8 mouse cellular contexts compared by ENCODE assay signal in genomic region chr11:30267036-30267891, GRCm38 (mm10). TPM values are rescaled to one million over a fixed set of nuclear protein-coding genes. Genes with fewer than 3 reads are reported as not detected.
A peak's percentile ranks its signal among the peaks of the same experiment; 100 is the strongest.
DNase-seq lines count a peak whose midpoint lies in the region; ATAC-seq and TF ChIP-seq lines count a peak whose summit lies in the region.

No protein-coding gene starts in this region.

- H3K4me2 ChIP-seq in CH12.LX (ENCODE audit: insufficient read depth, low read depth, poor library complexity, severe bottlenecking) = peak overlapping the region; percentile 54
- H3K4me2 ChIP-seq in forebrain, embryonic 13.5 days = peak overlapping the region; percentile 66
- H3K4me2 ChIP-seq in liver, postnatal 0 days (ENCODE audit: low read depth, low read length) = peak overlapping the region; percentile 95
- H3K4me2 ChIP-seq in neural tube, embryonic 14.5 days (ENCODE audit: low read depth, low read length) = peak overlapping the region; percentile 84

- TF ChIP-seq CTCF in CH12.LX (conservative IDR thresholded peaks at IDR 0.05 in 1 of 2, IDR thresholded peaks at IDR 0.05 in 1 of 2; ENCODE audit: low read depth in 2 of 2, low read length in 2 of 2) = no peak
- no peak for TF ChIP-seq CTCF in brain, embryonic 14.5 days (IDR thresholded peaks at IDR 0.05; ENCODE audit: borderline replicate concordance, extremely low read depth, insufficient read depth, insufficient read length)
- no peak for TF ChIP-seq CTCF in liver, postnatal 0 days (IDR thresholded peaks at IDR 0.05; ENCODE audit: low read depth)

- in situ Hi-C loops in CH12.LX (cut with MboI; ENCODE audit: low pct_ligation_motif_present, low pct_unique_long_range_greater_than_20kb, low sequenced_read_pairs) = no loop called here

- peaks cover 8 to 11% of the 10 kb centered on the region in 2 experiments for H3K4me1 ChIP-seq in CH12.LX (ENCODE audit: control insufficient read depth in 1 of 2, insufficient read depth in 2 of 2)
- peaks cover 25% of the 10 kb centered on the region for H3K4me1 ChIP-seq in forebrain, embryonic 13.5 days
- H3K4me1 ChIP-seq in liver, postnatal 0 days (ENCODE audit: insufficient read depth) = no peaks in the 10 kb centered on the region; the same call in 1 of the 2 replicates
- H3K4me1 ChIP-seq in neural tube, embryonic 14.5 days (ENCODE audit: control insufficient read depth, insufficient read depth, low read length) = peaks cover 8% of the 10 kb centered on the region; the same call in 1 of the 2 replicates

- no peak for TF ChIP-seq RAD21 in CH12.LX (IDR thresholded peaks at IDR 0.05; ENCODE audit: low read depth, low read length)

- DNase-seq in CH12.LX (ENCODE audit: extremely low read depth) = peak; percentile 7
- peak; percentile 84 for DNase-seq in brain, embryonic 14.5 days (ENCODE audit: low read depth)
- DNase-seq in heart, postnatal 14 days = peak; percentile 75
- peak; percentile 69 to 77 for DNase-seq in layer of hippocampus, adult 18-20 months (ENCODE audit: low spot score in 2 of 2)
- peak; percentile 28 for DNase-seq in liver, postnatal 0 days
- DNase-seq in thymus, postnatal 14 days = peak; percentile 46

- H3K36me3 ChIP-seq in CH12.LX (replicated peaks in 1 of 2; ENCODE audit: control insufficient read depth in 1 of 2, insufficient read depth in 1 of 2, low read length in 1 of 2) = no peaks in the 10 kb centered on the region
- no peaks in the 10 kb centered on the region for H3K36me3 ChIP-seq in forebrain, embryonic 13.5 days (ENCODE audit: poor library complexity, severe bottlenecking)
- H3K36me3 ChIP-seq in liver, postnatal 0 days (replicated peaks; ENCODE audit: insufficient read depth, low read length) = no peaks in the 10 kb centered on the region
- H3K36me3 ChIP-seq in neural tube, embryonic 14.5 days (ENCODE audit: control insufficient read depth, insufficient read depth, low read length) = no peaks in the 10 kb centered on the region

- peaks cover 16% of the 10 kb centered on the region for H3K27me3 ChIP-seq in CH12.LX (replicated peaks)
- peaks cover 14% of the 10 kb centered on the region for H3K27me3 ChIP-seq in forebrain, embryonic 13.5 days
- peaks cover 36% of the 10 kb centered on the region for H3K27me3 ChIP-seq in liver, postnatal 0 days (ENCODE audit: insufficient read depth, low read length)
- no peaks in the 10 kb centered on the region; the same call in 1 of the 2 replicates for H3K27me3 ChIP-seq in neural tube, embryonic 14.5 days (ENCODE audit: control insufficient read depth, insufficient read depth, low read length)

- TF ChIP-seq POLR2A in CH12.LX (IDR thresholded peaks at IDR 0.05; ENCODE audit: low read depth, low read length) = no peak
- TF ChIP-seq POLR2A in brain, embryonic 14.5 days (IDR thresholded peaks at IDR 0.05; ENCODE audit: borderline replicate concordance, extremely low read depth, insufficient read depth, insufficient read length, poor library complexity, severe bottlenecking) = peak; percentile 17; the same call in 1 of the 2 replicates

- under 1% methylated on average over 69 of the region's 69 CpGs for WGBS in forebrain, embryonic 13.5 days
- whole genome bisulfite sequencing in liver, postnatal 0 days (ENCODE audit: insufficient replicate concordance) = under 1% methylated on average over 55 of the region's 69 CpGs
- WGBS in neural tube, embryonic 14.5 days = under 1% methylated on average over 60 of the region's 69 CpGs

- H3K9ac ChIP-seq in CH12.LX (ENCODE audit: insufficient read depth, low read depth) = peak overlapping the region; percentile 81
- H3K9ac ChIP-seq in forebrain, embryonic 13.5 days = peak overlapping the region; percentile 95
- peak overlapping the region; percentile 70 for H3K9ac ChIP-seq in liver, postnatal 0 days (replicated peaks)
- peak overlapping the region; percentile 99 for H3K9ac ChIP-seq in neural tube, embryonic 14.5 days (replicated peaks; ENCODE audit: low read depth, low read length)

- TF ChIP-seq EP300 in CH12.LX (IDR thresholded peaks at IDR 0.05; ENCODE audit: low read length) = no peak
- TF ChIP-seq EP300 in liver, postnatal 0 days (IDR thresholded peaks at IDR 0.05; ENCODE audit: low read depth) = no peak

- dilution Hi-C loops in CH12.LX (cut with MboI; ENCODE audit: extremely low pct_ligation_motif_present, extremely low pct_unique_long_range_greater_than_20kb, low sequenced_read_pairs) = no loop called here

- H3K27ac ChIP-seq in CH12.LX (ENCODE audit: insufficient read depth, low read depth) = no peak overlapping the region
- peak overlapping the region; percentile 95 for H3K27ac ChIP-seq in forebrain, embryonic 13.5 days
- peak overlapping the region; percentile 76 for H3K27ac ChIP-seq in liver, postnatal 0 days (ENCODE audit: low read depth)
- peak overlapping the region; percentile 97 for H3K27ac ChIP-seq in neural tube, embryonic 14.5 days (ENCODE audit: low read depth, low read length)

- ATAC-seq in forebrain, embryonic 13.5 days = peak; percentile 71
- ATAC-seq in liver, postnatal 0 days = peak; percentile 64
- ATAC-seq in neural tube, embryonic 14.5 days (ENCODE audit: low read depth) = peak; percentile 77

- peak overlapping the region; percentile 30 to 78 (median 75) for H3K4me3 ChIP-seq in CH12.LX (replicated peaks in 1 of 3; ENCODE audit: low read depth in 2 of 3, low read length in 2 of 3, poor library complexity in 1 of 3)
- H3K4me3 ChIP-seq in forebrain, embryonic 13.5 days = peak overlapping the region; percentile 94
- peak overlapping the region; percentile 78 for H3K4me3 ChIP-seq in liver, postnatal 0 days (ENCODE audit: low read depth, low read length)
- peak overlapping the region; percentile 100 for H3K4me3 ChIP-seq in neural tube, embryonic 14.5 days (ENCODE audit: low read depth, low read length)

- H3K79me2 ChIP-seq in CH12.LX (replicated peaks; ENCODE audit: control insufficient read depth, extremely low read depth, insufficient read depth, poor library complexity, severe bottlenecking) = no peaks in the 10 kb centered on the region; the same call in 1 of the 2 replicates

- no peaks in the 10 kb centered on the region for H3K9me3 ChIP-seq in CH12.LX (replicated peaks; ENCODE audit: low read length)
- H3K9me3 ChIP-seq in forebrain, embryonic 13.5 days (replicated peaks) = no peaks in the 10 kb centered on the region
- H3K9me3 ChIP-seq in liver, postnatal 0 days (ENCODE audit: low read length) = no peaks in the 10 kb centered on the region
- H3K9me3 ChIP-seq in neural tube, embryonic 14.5 days (ENCODE audit: control insufficient read depth, low read length) = no peaks in the 10 kb centered on the region

- intact Hi-C loops in heart, postnatal 14 days (cut with DNase I) = loop anchor here (1.0 to 5.0 kb wide), 4 partner anchors 24 to 205 kb away; partner anchors contain the start of gene 4930505A04Rik

TF ChIP-seq in CH12.LX, 34 proteins besides CTCF, POLR2A, EP300 and RAD21:
- no peak for TF ChIP-seq USF1 (IDR thresholded peaks at IDR 0.05; ENCODE audit: low read depth, low read length)
- peak; percentile 43; the same call in 1 of the 2 replicates for TF ChIP-seq CHD2 (IDR thresholded peaks at IDR 0.05; ENCODE audit: low read length)

RNA-seq across cellular contexts. Expression of gene Sptbn1, which starts 0.7 kb away (rescaled TPM):
- total RNA-seq in CH12.LX (2012; rRNA removed) (42.1 and 43.7 TPM in 2 replicates), CH12.LX (2014; rRNA removed) (36.5 and 38.2 TPM in 2 replicates)
- polyA plus RNA-seq in CH12.LX (2012; ENCODE audit: insufficient read length, low read depth) = 52.0 and 54.7 TPM in 2 replicates
- 91.0 and 174 TPM in 2 replicates for polyA plus RNA-seq in brain, embryonic 14.5 days (2012; rRNA removed)
- 85.6 and 94.0 TPM in 2 replicates for polyA plus RNA-seq in forebrain, embryonic 13.5 days (2015; fragmentation: Nextera tagmentation; extraction: Ambion mirVana)
- total RNA-seq in heart, postnatal 14 days (2021) = 100 to 1,000 TPM; 509 to 527 TPM
- total RNA-seq in layer of hippocampus, adult 18-20 months (2021) = 100 to 1,000 TPM; 537 TPM
- 18.9 and 19.2 TPM in 2 replicates for polyA plus RNA-seq in liver, postnatal 0 days (2015; fragmentation: Nextera tagmentation; extraction: Ambion mirVana)
- 201 and 261 TPM in 2 replicates for polyA plus RNA-seq in neural tube, embryonic 14.5 days (2014; fragmentation: Nextera tagmentation; extraction: Ambion mirVana)

Comparison
In these comparisons a context has a peak if more than half of its experiments do, and no peak if none do; other contexts are left out.
1. DNase-seq: peak in every context shown above with its lines; median percentile 84 in brain, embryonic 14.5 days; 75 in heart, postnatal 14 days; 73 in layer of hippocampus, adult 18-20 months; 46 in thymus, postnatal 14 days; 28 in liver, postnatal 0 days; 7 in CH12.LX.